Mouse (Mus musculus) forebrain, postnatal 0 days (tissue): ENCODE data around the gene Ranbp3l. TPM values are rescaled to one million over a fixed set of nuclear protein-coding genes. Genes with fewer than 3 reads are reported as not detected.

Source experiments
- ATAC-seq: fragments of 200-750 bp; cut with Nextera tagmentation; 2 replicates; pipeline ENCODE4 v1.8.0; 2017; ENCODE audit warnings: mild to moderate bottlenecking, moderate library complexity
- DNase-seq: peaks from one replicate; pipeline ENCODE4 v3.0.0-alpha.2; 2015
- H3K27ac ChIP-seq: fragments of 300-500 bp; sonication (generic); 2 replicates; pipeline ENCODE4 v1.5.1; 2014; ENCODE audit warnings: low read depth, mild to moderate bottlenecking, antibody characterized with exemption, low read length, moderate library complexity, mixed read lengths
- H3K27me3 ChIP-seq: fragments of 300-500 bp; sonication (generic); 2 replicates; pipeline ENCODE4 v1.6.1; 2014; ENCODE audit warnings: mild to moderate bottlenecking, low read length, mixed read lengths; ENCODE audit not compliant: insufficient read depth
- H3K36me3 ChIP-seq: fragments of 300-500 bp; sonication (generic); 2 replicates; pipeline ENCODE4 v1.6.1; 2014; ENCODE audit warnings: mild to moderate bottlenecking, moderate library complexity; ENCODE audit not compliant: insufficient read depth
- H3K4me1 ChIP-seq: fragments of 300-500 bp; sonication (generic); 2 replicates; pipeline ENCODE4 v1.6.1; 2014; ENCODE audit warnings: antibody characterized with exemption; ENCODE audit not compliant: insufficient read depth
- H3K4me2 ChIP-seq: fragments of 300-500 bp; sonication (generic); 2 replicates; pipeline ENCODE4 v1.6.1; 2014; ENCODE audit warnings: low read depth, mild to moderate bottlenecking, moderate library complexity
- H3K4me3 ChIP-seq: fragments of 300-500 bp; sonication (generic); 2 replicates; pipeline ENCODE4 v1.5.1; 2014; ENCODE audit warnings: low read depth, low read length, mixed read lengths
- H3K9ac ChIP-seq: fragments of 300-500 bp; sonication (generic); 2 replicates; pipeline ENCODE4 v1.6.1; 2014; ENCODE audit warnings: mild to moderate bottlenecking
- H3K9me3 ChIP-seq: fragments of 300-500 bp; sonication (generic); 2 replicates; pipeline ENCODE4 v1.6.1; 2016; ENCODE audit warnings: low read length
- CTCF ChIP-seq: sonication (generic); IDR thresholded peaks from 2 replicates; pipeline ENCODE4 v1.5.1; 2016; ENCODE audit warnings: antibody characterized with exemption, control low read depth, low read depth
- WGBS: fragments of 180-500 bp; shearing (Covaris S2); extraction: QIAGEN DNeasy Blood & Tissue Kit; methylation state at CpG from one replicate; pipeline ENCODE4 v1.1.7; 2014; 5-methylcytosine and 5-hydroxymethylcytosine counted together
- polyA plus RNA-seq: library from polyadenylated mRNA; unstranded; fragments of >200 nt; fragmentation: Nextera tagmentation; extraction: Ambion mirVana; gene quantifications from 2 replicates; pipeline ENCODE4 v1.2.1, GENCODE M21; 2015
- total RNA-seq: library from RNA; depleted of rRNA; stranded (reverse); fragments of >200 nt; gene quantifications from 2 replicates; pipeline ENCODE4 v1.2.3, GENCODE M21; 2014

The Ranbp3l gene
- total and polyA plus RNA-seq, 2 experiments from 2014 or later: 11.3 to 23.1 TPM

DNA sequence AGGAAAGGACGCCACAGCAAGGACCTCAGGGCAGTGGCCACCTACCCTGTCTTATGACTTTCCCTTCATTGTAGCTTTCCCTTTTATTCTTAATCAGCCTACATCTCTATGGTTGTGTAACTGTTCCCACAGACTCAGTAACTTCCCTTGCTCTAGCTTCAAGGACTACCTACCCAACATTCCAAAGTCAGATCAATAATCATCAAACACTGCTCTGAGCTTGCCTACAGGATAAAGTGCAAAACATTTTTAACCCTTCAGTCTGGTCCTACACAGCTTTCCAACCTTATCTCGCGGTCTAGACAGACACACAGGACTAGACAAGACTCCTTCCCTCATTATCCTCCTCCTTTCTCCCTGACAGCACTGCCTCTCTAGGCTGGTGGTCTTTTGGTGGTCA, 102.6 kb downstream of the Ranbp3l start:
- no peak for ATAC-seq
- Histone ChIP-seq H3K4me2 (peak overlapping the region; percentile 87), H3K36me3 (no peaks in the 10 kb centered on the region), H3K27me3 (no peaks in the 10 kb centered on the region), H3K27ac (peak overlapping the region; percentile 88; the same call in 1 of the 2 replicates), H3K4me3 (peak overlapping the region; percentile 90), H3K4me1 (no peaks in the 10 kb centered on the region; the same call in 1 of the 2 replicates), H3K9me3 (no peaks in the 10 kb centered on the region), H3K9ac (peak overlapping the region; percentile 89)
- 4% methylated on average over 3 of the region's 3 CpGs for WGBS
- no peak for TF ChIP-seq CTCF
- no peak for DNase-seq

DNA sequence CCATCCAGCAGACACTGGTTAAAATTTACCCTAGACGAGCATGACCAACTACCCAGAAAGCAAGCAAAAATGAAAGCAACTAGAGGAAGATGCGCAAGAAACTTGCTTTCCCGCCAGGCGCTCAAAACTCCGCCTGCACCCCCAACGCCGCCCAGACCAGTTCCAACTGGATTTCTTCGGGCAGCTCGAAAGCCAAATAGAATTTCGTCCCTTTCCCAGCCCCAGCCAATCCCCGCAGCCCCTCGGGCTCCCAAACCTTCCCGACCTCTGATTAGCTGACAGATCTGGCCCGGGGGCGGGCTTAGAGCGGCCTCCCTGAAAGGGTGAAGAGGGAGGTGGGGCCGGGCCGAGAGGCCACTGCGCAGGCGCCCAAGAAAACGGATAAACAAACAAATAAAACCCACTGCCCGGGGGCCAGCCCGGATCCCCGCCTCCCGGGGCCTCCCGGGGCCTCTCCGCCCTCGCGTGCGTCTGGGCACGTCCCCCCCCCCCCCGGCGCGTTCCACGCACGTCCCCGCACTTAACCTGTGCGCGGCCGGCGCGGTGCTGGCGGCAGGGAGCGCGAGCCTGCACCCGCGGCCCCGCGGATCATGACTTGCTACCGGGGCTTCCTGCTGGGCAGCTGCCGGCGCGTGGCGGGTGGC, 103.3 kb downstream of the Ranbp3l start, which contains the start of gene Nadk2:
Gene Nadk2 (plus strand): TSS at position 349 of the 644 bp plus-strand sequence.
- ATAC-seq (peak; percentile 98), DNase-seq (peak; percentile 98)
- TF ChIP-seq CTCF: no peak
- H3K4me3 ChIP-seq: peak within 1 kb of the TSS; percentile 90
- no peaks in the 10 kb centered on the region; the same call in 1 of the 2 replicates for H3K4me1 ChIP-seq
- H3K36me3 ChIP-seq: no peaks in the 10 kb centered on the region
- no peaks in the 10 kb centered on the region for H3K27me3 ChIP-seq
- H3K9ac ChIP-seq: peak within 1 kb of the TSS; percentile 89
- WGBS: 1% methylated on average over 33 of the region's 54 CpGs
- H3K9me3 ChIP-seq: no peaks in the 10 kb centered on the region
- peak within 1 kb of the TSS; percentile 88 for H3K27ac ChIP-seq
- peak within 1 kb of the TSS; percentile 87 for H3K4me2 ChIP-seq

DNA sequence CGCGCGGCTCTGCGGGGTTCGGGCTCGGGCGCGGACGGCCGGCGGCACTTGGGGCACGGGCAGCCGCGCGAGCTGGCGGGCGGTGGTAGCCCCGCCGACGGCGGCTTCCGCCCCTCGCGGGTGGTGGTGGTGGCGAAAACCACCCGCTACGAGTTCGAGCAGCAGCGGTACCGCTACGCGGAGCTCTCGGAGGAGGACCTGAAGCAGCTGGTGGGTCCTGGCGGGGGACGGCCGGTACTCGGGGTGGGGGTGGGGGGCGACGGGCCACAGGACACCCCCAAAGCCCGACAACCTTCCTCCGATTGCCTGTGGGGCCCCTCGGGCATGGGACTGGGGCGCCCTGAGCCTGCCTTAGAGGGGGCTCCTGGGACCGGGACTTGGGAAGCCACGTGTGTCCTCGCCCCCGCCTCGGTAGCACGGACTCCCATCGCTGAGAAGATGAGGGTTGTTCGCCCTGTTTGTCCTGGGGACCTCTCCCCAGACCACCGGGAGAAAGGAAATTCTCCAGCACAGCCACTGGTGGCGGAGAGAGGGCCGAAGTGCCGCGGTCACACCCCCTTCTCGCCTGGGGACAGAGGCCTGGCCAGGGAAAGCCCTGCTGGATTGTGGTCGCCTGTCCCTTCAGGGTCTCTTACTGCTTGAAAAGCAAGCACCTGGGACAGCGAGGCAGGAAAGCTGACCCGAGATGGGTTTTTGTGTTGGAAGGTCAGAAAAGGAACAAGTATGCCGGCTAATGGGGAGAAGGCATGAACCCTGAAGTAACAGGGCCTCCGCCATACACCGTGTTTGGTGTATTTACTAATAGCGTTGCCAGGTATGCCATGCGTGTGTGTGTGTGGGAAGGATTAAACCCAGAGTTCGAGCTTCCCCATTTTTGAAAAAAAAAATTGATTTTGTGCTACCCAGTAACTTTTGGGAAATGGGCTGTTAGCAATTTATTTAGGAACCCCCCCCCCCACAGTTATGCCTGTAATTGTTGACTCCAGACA, 104.1 kb downstream of the Ranbp3l start:
- peak overlapping the region; percentile 90 for H3K4me3 ChIP-seq
- no peaks in the 10 kb centered on the region; the same call in 1 of the 2 replicates for H3K4me1 ChIP-seq
- no peaks in the 10 kb centered on the region for H3K36me3 ChIP-seq
- DNase-seq: peak; percentile 41
- peak overlapping the region; percentile 88 for H3K27ac ChIP-seq
- no peaks in the 10 kb centered on the region for H3K9me3 ChIP-seq
- ATAC-seq: peak; percentile 61
- H3K4me2 ChIP-seq: peak overlapping the region; percentile 87
- H3K27me3 ChIP-seq: no peaks in the 10 kb centered on the region
- peak; percentile 9; the same call in 1 of the 2 replicates for TF ChIP-seq CTCF
- H3K9ac ChIP-seq: peak overlapping the region; percentile 89
- 4% methylated on average over 65 of the region's 66 CpGs for WGBS

DNA sequence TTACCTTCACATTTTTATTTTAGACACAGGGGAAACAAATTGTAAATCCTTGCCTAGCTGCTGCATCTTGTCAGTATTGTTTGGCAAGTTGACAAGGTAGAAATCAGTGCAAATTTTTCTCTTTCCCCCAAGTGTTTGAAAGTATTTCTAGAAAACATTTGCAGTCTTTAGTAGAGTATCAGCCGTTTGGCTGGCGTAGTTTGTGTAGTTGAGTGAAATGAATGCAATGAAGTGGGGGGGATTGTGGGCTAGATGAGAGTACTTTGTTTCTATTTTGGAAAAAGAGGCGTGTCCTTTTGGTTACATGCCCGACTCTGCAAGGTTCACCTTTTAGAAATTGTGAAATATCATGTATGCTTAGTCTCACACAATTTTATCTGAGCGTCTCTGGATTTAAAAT, 104.9 kb downstream of the Ranbp3l start:
- H3K4me1 ChIP-seq: no peaks in the 10 kb centered on the region; the same call in 1 of the 2 replicates
- H3K27ac ChIP-seq: no peak overlapping the region
- no peaks in the 10 kb centered on the region for H3K9me3 ChIP-seq
- ATAC-seq (no peak), DNase-seq (no peak)
- H3K36me3 ChIP-seq: no peaks in the 10 kb centered on the region
- no peak for TF ChIP-seq CTCF
- H3K27me3 ChIP-seq: no peaks in the 10 kb centered on the region
- H3K4me3 ChIP-seq: peak overlapping the region; percentile 90
- H3K4me2 ChIP-seq: peak overlapping the region; percentile 87
- H3K9ac ChIP-seq: no peak overlapping the region
- WGBS: 19% methylated on average over 5 of the region's 5 CpGs

DNA sequence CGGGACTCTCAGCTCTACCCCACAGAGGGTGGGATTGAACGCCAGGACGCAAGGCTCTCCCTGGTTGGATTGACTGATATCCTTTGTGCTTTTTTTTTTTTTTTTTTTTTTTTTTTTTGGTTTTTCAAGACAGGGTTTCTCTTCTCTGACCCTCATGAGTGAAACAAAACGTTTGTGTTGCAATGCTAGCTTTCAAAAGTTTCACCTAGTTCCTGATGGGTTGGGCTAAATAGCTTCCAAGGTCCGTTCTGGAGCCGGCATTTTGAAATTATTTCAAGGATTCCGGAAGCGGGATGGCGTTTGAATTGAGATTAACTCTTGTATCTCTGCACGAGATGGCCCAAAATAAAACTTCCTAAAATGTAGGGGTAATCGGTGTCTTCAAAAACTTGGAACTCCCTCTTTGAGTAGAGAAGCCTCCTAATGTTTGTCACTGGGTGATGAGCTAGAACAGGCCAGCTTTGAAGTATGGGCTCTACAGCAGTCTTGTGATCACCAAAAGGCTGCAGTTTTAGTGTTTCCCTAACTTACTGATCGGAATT, 105.4 kb downstream of the Ranbp3l start:
- TF ChIP-seq CTCF: no peak
- 55% methylated on average over 12 of the region's 12 CpGs for WGBS
- H3K27me3 ChIP-seq: no peaks in the 10 kb centered on the region
- no peak overlapping the region for H3K9ac ChIP-seq
- H3K4me1 ChIP-seq: no peaks in the 10 kb centered on the region; the same call in 1 of the 2 replicates
- H3K4me2 ChIP-seq: peak overlapping the region; percentile 87
- no peak for ATAC-seq
- no peak overlapping the region for H3K27ac ChIP-seq
- DNase-seq: no peak
- H3K36me3 ChIP-seq: no peaks in the 10 kb centered on the region
- no peak overlapping the region for H3K4me3 ChIP-seq
- H3K9me3 ChIP-seq: no peaks in the 10 kb centered on the region

DNA sequence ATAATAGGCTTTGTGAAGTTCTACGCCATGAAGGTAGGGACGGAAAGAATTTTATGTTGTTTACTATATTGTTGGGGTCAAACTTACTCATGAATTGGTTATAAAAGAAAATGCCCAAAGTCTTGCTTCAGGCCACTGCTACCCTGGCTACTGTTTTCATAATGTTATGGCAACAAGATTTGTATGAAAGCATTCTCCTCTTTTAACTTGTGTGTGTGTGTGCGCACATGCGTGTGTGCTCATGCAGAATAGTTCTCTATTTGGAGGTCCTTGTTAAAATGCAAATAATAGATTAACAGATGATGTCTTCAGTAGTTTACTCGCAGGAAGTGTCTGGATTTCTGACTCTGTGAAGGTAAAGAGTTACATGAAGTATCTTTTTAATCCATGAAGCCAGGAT, 105.9 kb downstream of the Ranbp3l start:
- H3K4me2 ChIP-seq: no peak overlapping the region

More for the DNA sequence above, 105.9 kb downstream of the Ranbp3l start:
- DNase-seq (no peak), ATAC-seq (no peak)
- H3K27ac ChIP-seq: no peak overlapping the region
- no peaks in the 10 kb centered on the region for H3K27me3 ChIP-seq
- no peak for TF ChIP-seq CTCF
- no peaks in the 10 kb centered on the region for H3K36me3 ChIP-seq
- no peaks in the 10 kb centered on the region for H3K9me3 ChIP-seq
- no peak overlapping the region for H3K9ac ChIP-seq
- no peak overlapping the region for H3K4me3 ChIP-seq
- 66% methylated on average over 5 of the region's 5 CpGs for whole genome bisulfite sequencing
- no peaks in the 10 kb centered on the region; the same call in 1 of the 2 replicates for H3K4me1 ChIP-seq
